Mouse (Mus musculus): ENCODE measurements around the gene Rab20. TPM values are rescaled to one million over a fixed set of nuclear protein-coding genes. Genes with fewer than 3 reads are reported as not detected.
"Not testable (repeated sequence)": the region's sequence is repeated elsewhere in the genome, so short reads cannot be mapped to it uniquely, and the experiment has no call there.

Gene Rab20
- polyA plus RNA-seq, 1 experiment from 2014 or later = 8.7 TPM

- Histone ChIP-seq H3K4me2 (peak overlapping the region; percentile 95), H3K9me3 (no peaks in the 10 kb centered on the region), H3K36me3 (no peaks in the 10 kb centered on the region), H3K4me3 (replicated peaks) (peak overlapping the region; percentile 61), H3K27me3 (replicated peaks) (peaks cover 22% of the 10 kb centered on the region), H3K27ac (peak overlapping the region; percentile 46; the same call in 1 of the 2 replicates), H3K4me1 (peaks cover 37% of the 10 kb centered on the region), H3K9ac (no peak overlapping the region)
- ATAC-seq (ENCODE audit: insufficient read depth, low FRiP score, low read depth) = no peak
- WGBS = 4% methylated on average over 9 of the region's 9 CpGs
Measured at GRCm38 (mm10) chr8:11477178-11477553, 1.3 kb downstream of the Rab20 start.

DNA sequence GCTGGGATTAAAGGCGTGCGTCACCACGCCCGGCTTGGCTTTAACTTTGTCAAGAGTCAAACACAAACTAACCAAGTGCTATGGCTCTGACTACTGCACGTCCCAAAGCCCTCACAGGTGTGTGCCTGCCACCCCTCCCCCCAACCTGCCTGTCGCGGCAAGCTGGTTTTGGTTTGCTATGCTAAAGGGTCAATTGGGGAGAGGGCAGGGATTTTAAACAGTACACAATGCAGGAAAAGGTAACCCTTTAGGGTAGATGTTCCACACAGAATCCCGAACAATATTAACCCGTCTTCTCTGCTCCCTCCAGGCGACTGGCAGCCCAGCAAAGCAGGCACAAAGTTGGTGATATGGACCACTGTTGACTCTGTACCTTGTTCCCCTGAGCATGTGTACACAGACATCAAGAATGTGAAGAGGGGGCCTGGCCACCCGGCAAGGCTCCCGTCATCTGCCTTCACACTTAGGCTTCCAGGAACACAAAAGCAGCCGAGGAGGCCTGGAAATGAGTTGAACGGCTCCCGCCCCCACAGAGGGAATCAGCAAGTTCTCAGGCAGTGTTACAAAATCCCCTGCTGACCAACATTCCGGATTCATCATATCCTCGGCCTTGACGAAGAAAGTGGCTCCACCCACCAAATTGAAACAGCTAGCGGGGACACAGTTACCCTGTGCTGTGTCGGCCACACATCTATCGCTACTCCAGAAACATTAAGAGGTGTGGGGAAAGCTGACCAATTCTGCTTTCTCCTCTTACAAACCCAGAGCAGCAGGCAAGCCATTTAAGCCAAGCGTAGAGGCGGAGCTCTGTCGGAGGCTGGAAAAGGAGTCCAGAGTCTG lies 2.0 kb downstream of the Rab20 start:
- Histone ChIP-seq H3K9ac (no peak overlapping the region), H3K4me3 (replicated peaks) (peak overlapping the region; percentile 61), H3K27ac (peak overlapping the region; percentile 46; the same call in 1 of the 2 replicates), H3K4me2 (peak overlapping the region; percentile 95), H3K27me3 (replicated peaks) (peaks cover 22% of the 10 kb centered on the region), H3K9me3 (no peaks in the 10 kb centered on the region), H3K36me3 (no peaks in the 10 kb centered on the region), H3K4me1 (peaks cover 35% of the 10 kb centered on the region)
- WGBS = 10% methylated on average over 24 of the region's 24 CpGs
- no peak for ATAC-seq (ENCODE audit: insufficient read depth, low FRiP score, low read depth)

GRCm38 (mm10) chr8:11475876-11476275 lies 2.6 kb downstream of the Rab20 start:
- Histone ChIP-seq H3K4me3 (replicated peaks) (no peak overlapping the region), H3K4me1 (peaks cover 33% of the 10 kb centered on the region), H3K27ac (no peak overlapping the region), H3K36me3 (no peaks in the 10 kb centered on the region), H3K9ac (no peak overlapping the region), H3K27me3 (replicated peaks) (peaks cover 22% of the 10 kb centered on the region), H3K9me3 (no peaks in the 10 kb centered on the region), H3K4me2 (peak overlapping the region; percentile 95; the same call in 1 of the 2 replicates)
- 27% methylated on average over 2 of the region's 2 CpGs for WGBS
- ATAC-seq (ENCODE audit: insufficient read depth, low FRiP score, low read depth) = no peak

- Histone ChIP-seq H3K27me3 (replicated peaks) (peaks cover 22% of the 10 kb centered on the region), H3K4me2 (no peak overlapping the region), H3K9me3 (no peaks in the 10 kb centered on the region), H3K4me3 (replicated peaks) (no peak overlapping the region), H3K4me1 (peaks cover 33% of the 10 kb centered on the region), H3K27ac (no peak overlapping the region), H3K9ac (no peak overlapping the region), H3K36me3 (no peaks in the 10 kb centered on the region)
- 15% methylated on average over 9 of the region's 10 CpGs for WGBS
- no peak for ATAC-seq (ENCODE audit: insufficient read depth, low FRiP score, low read depth)
Measured at GRCm38 (mm10) chr8:11475397-11475796, 3.1 kb downstream of the Rab20 start.

DNA sequence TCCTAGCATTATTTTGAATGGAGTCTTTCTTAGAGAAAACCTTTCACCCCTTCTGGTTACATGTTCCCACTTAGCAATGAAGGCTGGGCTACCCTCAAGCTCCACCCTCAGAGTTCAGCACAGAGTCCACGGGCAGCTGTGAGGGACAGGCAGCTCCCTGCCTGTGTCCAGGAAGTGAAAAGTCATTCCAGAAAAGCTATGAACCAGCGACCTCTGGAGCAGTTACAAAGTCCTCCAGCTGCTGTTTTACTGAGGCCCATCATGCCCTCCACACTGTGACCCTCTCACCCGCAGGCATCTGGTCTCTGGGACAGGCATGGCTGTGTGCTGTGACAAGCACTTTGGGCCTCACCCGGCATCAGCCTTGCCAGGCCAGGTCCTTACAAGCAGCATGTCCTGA lies 5.4 kb downstream of the Rab20 start:
- Histone ChIP-seq H3K27ac (peak overlapping the region; percentile 23; the same call in 1 of the 2 replicates), H3K4me2 (no peak overlapping the region), H3K9ac (no peak overlapping the region), H3K9me3 (no peaks in the 10 kb centered on the region), H3K36me3 (no peaks in the 10 kb centered on the region), H3K27me3 (replicated peaks) (peaks cover 7% of the 10 kb centered on the region; the same call in 1 of the 2 replicates), H3K4me1 (peaks cover 20% of the 10 kb centered on the region), H3K4me3 (replicated peaks) (no peak overlapping the region)
- WGBS = 36% methylated on average over 4 of the region's 4 CpGs
- ATAC-seq (ENCODE audit: insufficient read depth, low FRiP score, low read depth) = peak; percentile 69

GRCm38 (mm10) chr8:11471309-11471708 lies 7.2 kb downstream of the Rab20 start:
- 47% methylated on average over 8 of the region's 8 CpGs for WGBS
- H3K27ac ChIP-seq = no peak overlapping the region
- H3K4me2 ChIP-seq = no peak overlapping the region
- H3K9ac ChIP-seq = no peak overlapping the region
- H3K4me1 ChIP-seq = peaks cover 9% of the 10 kb centered on the region
- no peaks in the 10 kb centered on the region for H3K36me3 ChIP-seq
- H3K27me3 ChIP-seq (replicated peaks) = 0 out of 2 replicates have a peak, but pooled peaks cover 3% of the 10 kb centered on the region
- no peak for ATAC-seq (ENCODE audit: insufficient read depth, low FRiP score, low read depth)
- no peak overlapping the region for H3K4me3 ChIP-seq (replicated peaks)
- no peaks in the 10 kb centered on the region for H3K9me3 ChIP-seq

DNA sequence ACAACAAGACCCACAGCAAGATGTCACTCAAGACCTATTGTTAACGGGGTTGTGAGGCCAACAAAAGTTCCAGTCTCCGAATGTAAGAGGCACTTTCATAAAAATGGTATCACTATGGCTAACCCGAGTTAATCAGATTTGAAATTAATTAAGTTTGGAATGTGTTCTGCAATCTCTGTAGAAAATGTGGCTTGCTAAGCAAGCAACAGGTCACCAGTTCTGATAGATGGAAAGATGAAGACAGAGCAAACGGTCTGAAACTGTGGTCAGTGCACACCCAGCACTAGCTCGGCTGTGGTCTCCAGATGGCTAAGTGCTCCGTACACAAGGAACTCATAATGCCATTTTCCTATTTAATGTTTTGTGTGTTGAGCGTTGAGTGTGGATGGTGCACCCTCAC lies 7.8 kb downstream of the Rab20 start:
- Histone ChIP-seq H3K27ac (no peak overlapping the region), H3K4me3 (replicated peaks) (no peak overlapping the region)
- 72% methylated on average over 7 of the region's 7 CpGs for WGBS

DNA sequence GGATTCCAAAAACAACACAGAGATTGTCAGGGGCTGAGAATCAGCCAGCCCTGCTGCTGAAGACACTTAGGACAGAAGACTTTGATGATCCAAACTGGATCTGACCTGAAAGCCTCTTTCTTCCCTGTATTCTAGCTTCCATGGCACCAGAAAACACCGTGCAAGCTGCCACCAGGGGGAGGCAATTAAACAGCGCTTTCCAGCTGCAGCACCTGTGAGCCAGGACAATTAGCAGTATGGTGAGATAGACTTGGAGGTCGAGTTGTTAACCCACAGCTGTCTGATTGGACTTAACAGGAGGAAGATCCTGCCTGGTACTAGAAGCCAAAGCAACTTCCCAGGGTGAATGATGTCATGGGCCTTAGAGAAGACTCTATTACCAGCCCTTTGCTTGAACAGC lies 9.4 kb downstream of the Rab20 start:
- Histone ChIP-seq H3K9me3 (no peaks in the 10 kb centered on the region), H3K4me3 (replicated peaks) (no peak overlapping the region), H3K4me2 (no peak overlapping the region), H3K27me3 (replicated peaks) (no peaks in the 10 kb centered on the region), H3K27ac (no peak overlapping the region), H3K36me3 (no peaks in the 10 kb centered on the region), H3K9ac (no peak overlapping the region), H3K4me1 (0 out of 2 replicates have a peak, but pooled peaks cover 7% of the 10 kb centered on the region)
- no peak for ATAC-seq (ENCODE audit: insufficient read depth, low FRiP score, low read depth)
- WGBS = 7% methylated on average over 3 of the region's 3 CpGs

More for the DNA sequence above, 7.8 kb downstream of the Rab20 start:
- Histone ChIP-seq H3K9me3 (no peaks in the 10 kb centered on the region), H3K4me1 (0 out of 2 replicates have a peak, but pooled peaks cover 7% of the 10 kb centered on the region), H3K9ac (no peak overlapping the region), H3K4me2 (no peak overlapping the region), H3K27me3 (replicated peaks) (0 out of 2 replicates have a peak, but pooled peaks cover 3% of the 10 kb centered on the region), H3K36me3 (no peaks in the 10 kb centered on the region)
- no peak for ATAC-seq (ENCODE audit: insufficient read depth, low FRiP score, low read depth)

DNA sequence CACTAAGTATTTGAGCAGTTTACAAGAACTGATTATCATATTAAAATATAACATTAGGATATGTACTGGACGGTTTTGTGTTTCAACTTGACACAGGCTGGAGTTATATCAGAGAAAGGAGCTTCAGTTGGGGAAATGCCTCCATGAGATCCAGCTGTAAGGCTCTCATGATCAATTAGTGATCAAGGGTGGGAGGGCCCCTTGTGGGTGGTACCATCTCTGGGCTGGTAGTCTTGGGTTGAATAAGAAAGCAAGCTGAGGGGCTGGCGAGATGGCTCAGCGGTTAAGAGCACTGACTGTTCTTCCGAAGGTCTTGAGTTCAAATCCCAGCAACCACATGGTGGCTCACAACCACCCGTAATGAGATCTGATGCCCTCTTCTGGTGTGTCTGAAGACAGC lies 12.0 kb downstream of the Rab20 start:
- not testable (repeated sequence) for H3K4me3 ChIP-seq (replicated peaks); H3K27ac ChIP-seq; H3K9me3 ChIP-seq; H3K9ac ChIP-seq; ATAC-seq (ENCODE audit: insufficient read depth, low FRiP score, low read depth); H3K27me3 ChIP-seq (replicated peaks); H3K4me2 ChIP-seq; H3K36me3 ChIP-seq; H3K4me1 ChIP-seq
- WGBS = 87% methylated on average over 5 of the region's 5 CpGs

DNA sequence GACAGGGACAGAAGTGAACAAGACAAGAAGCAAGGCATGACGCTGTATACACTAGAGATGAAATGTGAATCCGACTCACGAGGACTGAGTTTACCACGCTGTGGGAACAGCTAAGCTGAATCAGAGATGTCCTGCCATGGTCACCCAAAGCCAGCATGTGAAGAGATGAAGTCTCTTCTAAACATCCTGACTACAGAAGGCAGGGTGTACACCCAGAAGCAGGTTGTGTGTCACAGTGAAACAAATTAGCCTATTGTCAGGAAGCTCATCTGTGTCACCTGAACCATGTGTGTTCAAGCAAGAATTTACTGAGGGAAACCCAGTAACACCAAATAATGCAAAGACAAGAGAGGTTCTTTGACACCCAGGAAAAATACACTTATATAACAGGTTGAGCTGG lies 12.9 kb downstream of the Rab20 start:
- WGBS = 84% methylated on average over 4 of the region's 4 CpGs
- Histone ChIP-seq H3K4me1 (no peaks in the 10 kb centered on the region; the same call in 1 of the 2 replicates), H3K27me3 (replicated peaks) (no peaks in the 10 kb centered on the region), H3K4me3 (replicated peaks) (no peak overlapping the region), H3K36me3 (no peaks in the 10 kb centered on the region), H3K9me3 (no peaks in the 10 kb centered on the region), H3K9ac (no peak overlapping the region), H3K4me2 (no peak overlapping the region), H3K27ac (no peak overlapping the region)
- no peak for ATAC-seq (ENCODE audit: insufficient read depth, low FRiP score, low read depth)

DNA sequence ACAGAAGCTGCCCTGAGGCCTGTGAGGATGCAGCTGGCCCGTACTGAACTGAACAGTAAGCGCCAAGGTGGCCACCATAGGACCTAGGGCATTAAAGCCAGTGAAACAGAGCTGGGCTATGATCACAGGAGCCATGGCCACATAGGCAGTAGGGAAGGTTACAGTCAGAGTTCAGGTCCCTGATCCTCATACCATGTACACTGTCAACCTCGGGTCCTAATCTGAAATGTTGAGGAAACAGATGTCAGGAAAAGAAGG lies 13.9 kb downstream of the Rab20 start:
- no peak overlapping the region for H3K4me3 ChIP-seq (replicated peaks)
- H3K27ac ChIP-seq = no peak overlapping the region
- H3K9ac ChIP-seq = peak overlapping the region; percentile 16; the same call in 1 of the 2 replicates
- no peaks in the 10 kb centered on the region for H3K9me3 ChIP-seq
- no peaks in the 10 kb centered on the region; the same call in 1 of the 2 replicates for H3K4me1 ChIP-seq
- H3K4me2 ChIP-seq = no peak overlapping the region
- WGBS = 66% methylated on average over 3 of the region's 3 CpGs
- H3K36me3 ChIP-seq = no peaks in the 10 kb centered on the region
- H3K27me3 ChIP-seq (replicated peaks) = no peaks in the 10 kb centered on the region
- no peak for ATAC-seq (ENCODE audit: insufficient read depth, low FRiP score, low read depth)

DNA sequence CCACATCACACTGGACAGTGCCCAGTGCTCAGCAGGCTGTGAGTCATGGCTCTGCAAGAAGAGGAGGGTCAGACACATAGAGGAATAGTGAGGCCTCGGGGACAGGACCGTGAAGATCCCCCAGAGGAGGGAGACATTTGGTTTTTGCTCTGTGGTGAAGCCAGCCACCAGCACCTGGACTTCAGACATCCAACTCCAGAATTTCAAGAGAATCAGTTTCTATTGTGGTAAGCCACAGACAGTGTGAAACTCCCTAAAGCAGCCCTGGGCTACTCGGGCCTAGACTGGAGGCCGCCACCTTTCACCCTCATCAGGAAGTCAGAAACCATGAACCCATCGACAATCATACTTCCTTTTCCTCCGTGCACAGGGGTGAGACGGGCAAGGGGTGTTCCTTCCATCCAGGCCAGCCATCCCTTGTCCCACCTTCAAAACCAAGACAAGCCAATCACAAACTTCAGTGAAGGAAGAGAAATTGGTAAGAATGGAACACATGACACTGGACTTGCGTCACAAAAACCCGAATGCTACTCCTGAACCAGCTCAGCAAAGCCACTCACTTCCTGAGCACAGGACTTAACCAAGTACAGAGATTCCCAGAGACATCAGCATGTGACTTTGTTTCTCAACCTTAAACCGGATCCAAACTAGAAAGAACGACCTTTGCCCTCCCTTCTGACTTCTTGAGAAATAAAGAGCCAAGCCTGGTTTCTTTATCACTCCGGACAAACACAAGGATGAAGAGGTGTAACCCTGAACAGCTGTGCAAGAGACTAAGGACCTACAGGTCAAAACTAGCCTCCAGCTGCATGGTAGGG lies 14.4 kb downstream of the Rab20 start:
- H3K27me3 ChIP-seq (replicated peaks) = no peaks in the 10 kb centered on the region
- peaks cover 3% of the 10 kb centered on the region; the same call in 1 of the 2 replicates for H3K4me1 ChIP-seq
- ATAC-seq (ENCODE audit: insufficient read depth, low FRiP score, low read depth) = no peak; the same call in 1 of the 2 replicates
- peak overlapping the region; percentile 16; the same call in 1 of the 2 replicates for H3K9ac ChIP-seq
- no peaks in the 10 kb centered on the region for H3K9me3 ChIP-seq
- no peak overlapping the region for H3K4me2 ChIP-seq
- no peak overlapping the region for H3K4me3 ChIP-seq (replicated peaks)
- 72% methylated on average over 12 of the region's 12 CpGs for WGBS
- H3K27ac ChIP-seq = no peak overlapping the region
- H3K36me3 ChIP-seq = no peaks in the 10 kb centered on the region
